Mouse (Mus musculus): ENCODE measurements at regions not wholly inside any gene's neighbourhood (a gene's known extent, or its start where the extent isn't known, plus 50 kb on each side); places are given as distances from the start of the nearest gene placed in this dataset.

GRCm38 (mm10) chr1:128790881-128791280 is 198.8 kb upstream of the Cxcr4 start:
- no peaks in the 10 kb centered on the region for H3K4me1 ChIP-seq
- no peak for ATAC-seq
- WGBS (ENCODE audit: insufficient replicate concordance), result 74% methylated on average over 6 of the region's 6 CpGs
- no peak overlapping the region for H3K9ac ChIP-seq
- no peaks in the 10 kb centered on the region for H3K27me3 ChIP-seq (replicated peaks)
- H3K27ac ChIP-seq, result no peak overlapping the region
- H3K4me2 ChIP-seq, result no peak overlapping the region
- no peaks in the 10 kb centered on the region for H3K9me3 ChIP-seq (replicated peaks)
- no peak overlapping the region for H3K4me3 ChIP-seq
- no peaks in the 10 kb centered on the region for H3K36me3 ChIP-seq

- Histone ChIP-seq H3K9ac (no peak overlapping the region), H3K4me2 (no peak overlapping the region), H3K4me1 (no peaks in the 10 kb centered on the region), H3K36me3 (no peaks in the 10 kb centered on the region), H3K4me3 (no peak overlapping the region), H3K27ac (no peak overlapping the region), H3K27me3 (replicated peaks) (no peaks in the 10 kb centered on the region), H3K9me3 (replicated peaks) (no peaks in the 10 kb centered on the region)
- WGBS (ENCODE audit: insufficient replicate concordance), result 52% methylated on average over 3 of the region's 3 CpGs
- no peak for ATAC-seq
Measured at GRCm38 (mm10) chr1:128789567-128790335, 197.7 kb upstream of the Cxcr4 start.

- Histone ChIP-seq H3K4me3 (no peak overlapping the region), H3K27me3 (replicated peaks) (no peaks in the 10 kb centered on the region), H3K9me3 (replicated peaks) (no peaks in the 10 kb centered on the region), H3K4me1 (no peaks in the 10 kb centered on the region), H3K4me2 (no peak overlapping the region), H3K27ac (no peak overlapping the region), H3K36me3 (no peaks in the 10 kb centered on the region), H3K9ac (no peak overlapping the region)
- no peak for ATAC-seq
- 48% methylated on average over 6 of the region's 6 CpGs for WGBS (ENCODE audit: insufficient replicate concordance)
Measured at GRCm38 (mm10) chr1:128788227-128788626, 196.1 kb upstream of the Cxcr4 start.

GRCm38 (mm10) chr1:128786941-128787569 is 195.0 kb upstream of the Cxcr4 start:
- no peak overlapping the region for H3K4me3 ChIP-seq
- WGBS (ENCODE audit: insufficient replicate concordance), result 67% methylated on average over 14 of the region's 14 CpGs
- H3K27ac ChIP-seq, result no peak overlapping the region
- no peak for ATAC-seq
- H3K4me2 ChIP-seq, result no peak overlapping the region
- H3K36me3 ChIP-seq, result no peaks in the 10 kb centered on the region
- no peaks in the 10 kb centered on the region for H3K9me3 ChIP-seq (replicated peaks)
- H3K27me3 ChIP-seq (replicated peaks), result no peaks in the 10 kb centered on the region
- H3K4me1 ChIP-seq, result no peaks in the 10 kb centered on the region
- no peak overlapping the region for H3K9ac ChIP-seq

GRCm38 (mm10) chr1:128782286-128782685 is 190.2 kb upstream of the Cxcr4 start:
- H3K9me3 ChIP-seq (replicated peaks), result no peaks in the 10 kb centered on the region
- H3K27me3 ChIP-seq (replicated peaks), result no peaks in the 10 kb centered on the region
- H3K4me3 ChIP-seq, result no peak overlapping the region
- WGBS (ENCODE audit: insufficient replicate concordance), result 66% methylated on average over 2 of the region's 2 CpGs
- no peak overlapping the region for H3K27ac ChIP-seq
- H3K4me1 ChIP-seq, result no peaks in the 10 kb centered on the region
- no peak overlapping the region for H3K4me2 ChIP-seq
- ATAC-seq, result no peak
- no peak overlapping the region for H3K9ac ChIP-seq
- no peaks in the 10 kb centered on the region for H3K36me3 ChIP-seq

- Histone ChIP-seq H3K9me3 (replicated peaks) (no peaks in the 10 kb centered on the region), H3K4me3 (no peak overlapping the region), H3K4me2 (no peak overlapping the region), H3K27me3 (replicated peaks) (no peaks in the 10 kb centered on the region), H3K36me3 (no peaks in the 10 kb centered on the region), H3K4me1 (no peaks in the 10 kb centered on the region), H3K9ac (no peak overlapping the region), H3K27ac (no peak overlapping the region)
- ATAC-seq, result no peak
- WGBS (ENCODE audit: insufficient replicate concordance), result 66% methylated on average over 7 of the region's 7 CpGs
Measured at GRCm38 (mm10) chr1:128781871-128782270, 189.8 kb upstream of the Cxcr4 start.

- Histone ChIP-seq H3K4me1 (no peaks in the 10 kb centered on the region), H3K4me3 (no peak overlapping the region), H3K9ac (no peak overlapping the region), H3K36me3 (no peaks in the 10 kb centered on the region), H3K27me3 (replicated peaks) (no peaks in the 10 kb centered on the region), H3K9me3 (replicated peaks) (no peaks in the 10 kb centered on the region), H3K27ac (no peak overlapping the region), H3K4me2 (no peak overlapping the region)
- WGBS (ENCODE audit: insufficient replicate concordance), result 72% methylated on average over 4 of the region's 4 CpGs
- no peak for ATAC-seq
Measured at GRCm38 (mm10) chr1:128781311-128781710, 189.2 kb upstream of the Cxcr4 start.

- H3K27ac ChIP-seq, result no peak overlapping the region
- no peaks in the 10 kb centered on the region for H3K4me1 ChIP-seq
- H3K4me3 ChIP-seq, result no peak overlapping the region
- no peak for ATAC-seq
- no peaks in the 10 kb centered on the region for H3K9me3 ChIP-seq (replicated peaks)
- H3K27me3 ChIP-seq (replicated peaks), result no peaks in the 10 kb centered on the region
- no peak overlapping the region for H3K9ac ChIP-seq
- H3K4me2 ChIP-seq, result no peak overlapping the region
- H3K36me3 ChIP-seq, result no peaks in the 10 kb centered on the region
- WGBS (ENCODE audit: insufficient replicate concordance), result 75% methylated on average over 5 of the region's 5 CpGs
Measured at GRCm38 (mm10) chr1:128779586-128780158, 187.6 kb upstream of the Cxcr4 start.

- ATAC-seq, result no peak
- WGBS (ENCODE audit: insufficient replicate concordance), result 53% methylated on average over 3 of the region's 3 CpGs
- Histone ChIP-seq H3K4me1 (no peaks in the 10 kb centered on the region), H3K9me3 (replicated peaks) (no peaks in the 10 kb centered on the region), H3K36me3 (no peaks in the 10 kb centered on the region), H3K27me3 (replicated peaks) (no peaks in the 10 kb centered on the region), H3K27ac (no peak overlapping the region), H3K4me2 (no peak overlapping the region), H3K4me3 (no peak overlapping the region), H3K9ac (no peak overlapping the region)
Measured at GRCm38 (mm10) chr1:128772440-128772839, 180.3 kb upstream of the Cxcr4 start.

GRCm38 (mm10) chr1:128770786-128771185 is 178.7 kb upstream of the Cxcr4 start:
- H3K4me2 ChIP-seq, result no peak overlapping the region
- no peak overlapping the region for H3K4me3 ChIP-seq
- no peaks in the 10 kb centered on the region for H3K36me3 ChIP-seq
- no peaks in the 10 kb centered on the region for H3K27me3 ChIP-seq (replicated peaks)
- H3K4me1 ChIP-seq, result no peaks in the 10 kb centered on the region
- H3K9me3 ChIP-seq (replicated peaks), result no peaks in the 10 kb centered on the region
- no peak overlapping the region for H3K27ac ChIP-seq
- H3K9ac ChIP-seq, result no peak overlapping the region
- no peak for ATAC-seq
- WGBS (ENCODE audit: insufficient replicate concordance), result 66% methylated on average over 5 of the region's 5 CpGs

- Histone ChIP-seq H3K9ac (no peak overlapping the region), H3K27ac (no peak overlapping the region), H3K4me3 (no peak overlapping the region), H3K9me3 (replicated peaks) (no peaks in the 10 kb centered on the region), H3K4me2 (no peak overlapping the region), H3K4me1 (no peaks in the 10 kb centered on the region), H3K27me3 (replicated peaks) (no peaks in the 10 kb centered on the region), H3K36me3 (no peaks in the 10 kb centered on the region)
- 72% methylated on average over 6 of the region's 6 CpGs for WGBS (ENCODE audit: insufficient replicate concordance)
- ATAC-seq, result no peak
Measured at GRCm38 (mm10) chr1:128767991-128768390, 175.9 kb upstream of the Cxcr4 start.

GRCm38 (mm10) chr1:128767415-128767814 is 175.3 kb upstream of the Cxcr4 start:
- no peaks in the 10 kb centered on the region for H3K27me3 ChIP-seq (replicated peaks)
- no peak overlapping the region for H3K27ac ChIP-seq
- WGBS (ENCODE audit: insufficient replicate concordance), result 75% methylated on average over 3 of the region's 3 CpGs
- H3K4me1 ChIP-seq, result no peaks in the 10 kb centered on the region
- H3K4me2 ChIP-seq, result no peak overlapping the region
- no peak overlapping the region for H3K4me3 ChIP-seq
- no peak overlapping the region for H3K9ac ChIP-seq
- ATAC-seq, result no peak
- H3K9me3 ChIP-seq (replicated peaks), result no peaks in the 10 kb centered on the region
- H3K36me3 ChIP-seq, result no peaks in the 10 kb centered on the region

Data from liver, embryonic 12.5 days (tissue).